Mouse (Mus musculus): ENCODE data around the gene Gm3468.
A peak's percentile ranks its signal among the peaks of the same experiment; 100 is the strongest.
"Not testable (repeated sequence)": the region's sequence is repeated elsewhere in the genome, so short reads cannot be mapped to it uniquely, and the experiment has no call there.

Gm3468 gene

DNA sequence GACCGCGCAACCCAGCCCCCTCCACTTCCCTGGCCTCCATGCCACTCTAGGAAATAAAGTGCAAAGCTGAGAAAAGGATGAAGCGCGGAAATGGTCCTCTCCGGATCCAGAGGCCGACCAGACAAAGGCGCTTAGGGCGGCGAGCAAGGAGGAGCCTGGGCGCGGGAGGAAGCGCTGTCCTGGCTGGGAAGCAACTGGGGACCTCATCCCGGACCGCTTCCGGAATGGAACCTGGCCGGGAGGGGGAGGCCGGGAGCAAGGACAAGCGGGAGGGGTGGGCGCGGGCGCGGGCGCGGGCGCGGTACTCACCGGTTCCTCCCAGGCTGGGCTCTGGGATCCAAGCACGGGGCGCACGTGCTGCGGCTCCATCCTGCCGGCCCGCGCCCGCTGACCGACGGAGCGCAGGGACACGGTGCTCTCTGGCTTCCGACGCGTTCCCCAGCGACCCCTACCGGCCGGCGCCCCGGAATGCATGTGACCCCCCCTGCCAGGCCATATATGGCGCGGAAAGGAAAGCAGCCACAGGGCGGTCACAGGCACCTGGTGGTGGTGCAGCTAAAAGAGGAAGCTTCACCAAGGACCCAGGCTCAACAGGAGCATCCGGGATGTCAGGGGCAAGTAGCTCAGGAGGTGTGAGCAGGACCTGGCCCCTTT lies at the start of gene Gm3468:
TSS of gene Gm3468 (minus strand) at position 394 of the 654 bp plus-strand sequence.
- DNase-seq (ENCODE audit: low read depth, low spot score), result peak; percentile 63

DNA sequence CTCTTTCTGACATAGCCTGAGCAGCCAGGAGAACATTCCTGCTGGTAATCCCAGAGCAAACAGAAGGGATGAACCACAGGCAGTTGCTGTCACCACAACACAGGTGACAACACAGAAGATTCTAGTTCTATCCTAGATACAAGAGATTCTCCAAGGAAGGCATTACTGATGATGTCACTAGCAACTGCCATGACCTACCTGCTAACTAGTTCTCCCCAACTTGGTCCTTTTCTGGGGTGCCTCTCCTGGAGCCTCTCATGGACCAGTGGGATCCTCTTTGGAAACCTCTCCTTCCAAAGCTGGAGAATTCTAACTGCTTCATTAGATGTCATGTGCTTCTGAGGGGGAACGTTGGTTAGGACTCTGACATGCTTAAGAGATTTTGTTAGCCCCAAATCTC lies 17.2 kb upstream of the Gm3468 start, which contains the start of gene Gm3476:
TSS of gene Gm3476 (minus strand) at position 101 of the 400 bp plus-strand sequence.
- DNase-seq (ENCODE audit: low read depth, low spot score), result not testable (repeated sequence)

- DNase-seq (ENCODE audit: low read depth, low spot score), result peak; percentile 10
Measured at GRCm38 (mm10) chr14:6107500-6107899, 965 bp downstream of the Gm3468 start.

GRCm38 (mm10) chr14:6093842-6094241 lies 14.6 kb downstream of the Gm3468 start, which contains the start of gene Gm8206:
Gene Gm8206, minus strand, starts transcription at chr14:6093942.
- not testable (repeated sequence) for DNase-seq (ENCODE audit: low read depth, low spot score)

- not testable (repeated sequence) for DNase-seq (ENCODE audit: low read depth, low spot score)
Measured at GRCm38 (mm10) chr14:6058167-6058566, 50.3 kb downstream of the Gm3468 start, which contains the start of gene Gm6337. Gene Gm6337, minus strand, starts transcription at chr14:6058267.

Data from brain, adult 2 months (tissue).